11 mouse cellular contexts compared by ENCODE assay signal in genomic region chr17:36113979-36114593, GRCm38 (mm10). TPM values are rescaled to one million over a fixed set of nuclear protein-coding genes. Genes with fewer than 3 reads are reported as not detected.
DNase-seq lines count a peak whose midpoint lies in the region; ATAC-seq and TF ChIP-seq lines count a peak whose summit lies in the region.
"Not testable (repeated sequence)": the region's sequence is repeated elsewhere in the genome, so short reads cannot be mapped to it uniquely, and the experiment has no call there.
"Had no signal": no experiment of that assay in that cellular context is flagged by ENCODE, and none has a peak within 500 bp of the region (broad histone marks: within the 10 kb centered on the region; RNA-seq: fewer than 3 reads in every experiment).

No protein-coding gene starts in this region.

- not testable (repeated sequence) for H3K9ac ChIP-seq in ES-Bruce4 (ENCODE audit: low read depth, poor library complexity, severe bottlenecking); lung, embryonic 16.5 days (ENCODE audit: low read length); neural tube, embryonic 13.5 days

- ATAC-seq in hematopoietic stem cell, adult 5-6 weeks (replicated peaks in 1 of 2; ENCODE audit: insufficient read depth in 1 of 2, low FRiP score in 2 of 2, low TSS enrichment in 1 of 2, low read depth in 1 of 2, poor library complexity in 2 of 2, severe bottlenecking in 2 of 2) = peak; percentile 59 to 67; a peak in 3 of 4 replicates
- peak; percentile 62; the same call in 1 of the 2 replicates for ATAC-seq in lung, embryonic 16.5 days (ENCODE audit: low read depth)
- ATAC-seq in neural tube, embryonic 13.5 days (ENCODE audit: low read depth) = peak; percentile 51; the same call in 1 of the 2 replicates

- not testable (repeated sequence) for H3K4me3 ChIP-seq in ES-Bruce4 (ENCODE audit: low read depth, low read length); embryonic fibroblast, embryonic 13.5 days (ENCODE audit: insufficient read depth, low read length); lung, embryonic 16.5 days (ENCODE audit: low read length); neural tube, embryonic 13.5 days

- not testable (repeated sequence) for H3K27ac ChIP-seq in ES-Bruce4 (ENCODE audit: insufficient read depth, low read length); embryonic fibroblast, embryonic 13.5 days (ENCODE audit: insufficient read depth, low read length); lung, embryonic 16.5 days (ENCODE audit: low read length); neural tube, embryonic 13.5 days (replicated peaks)

- not testable (repeated sequence) for H3K36me3 ChIP-seq in ES-Bruce4 (ENCODE audit: control insufficient read depth, insufficient read depth, low read length, poor library complexity, severe bottlenecking); lung, embryonic 16.5 days (ENCODE audit: control insufficient read depth, insufficient read depth, low read length); neural tube, embryonic 13.5 days

- TF ChIP-seq CTCF in ES-Bruce4 (IDR thresholded peaks at IDR 0.05; ENCODE audit: low read depth, low read length) = peak; percentile 32
- peak; percentile 35; the same call in 1 of the 2 replicates for TF ChIP-seq CTCF in brain, embryonic 14.5 days (IDR thresholded peaks at IDR 0.05; ENCODE audit: borderline replicate concordance, extremely low read depth, insufficient read depth, insufficient read length)
- TF ChIP-seq CTCF in embryonic fibroblast, embryonic 13.5 days (IDR thresholded peaks at IDR 0.05; ENCODE audit: borderline replicate concordance, insufficient read depth, low read length) = peak; percentile 24; the same call in 1 of the 2 replicates

- not testable (repeated sequence) for H3K9me3 ChIP-seq in ES-Bruce4 (replicated peaks; ENCODE audit: control insufficient read depth, insufficient read depth, low read length, poor library complexity, severe bottlenecking); lung, embryonic 16.5 days (ENCODE audit: control insufficient read depth, low read length); neural tube, embryonic 13.5 days

- peak; percentile 76 for DNase-seq in brain, embryonic 14.5 days (ENCODE audit: low read depth)
- peak; percentile 35 to 65 for DNase-seq in kidney, postnatal 36 days
- peak; percentile 72 for DNase-seq in thymus, postnatal 0 days (ENCODE audit: low spot score)

- not testable (repeated sequence) for H3K27me3 ChIP-seq in ES-Bruce4 (ENCODE audit: control insufficient read depth, insufficient read depth, low read length, poor library complexity, severe bottlenecking)
- peaks cover 12% of the 10 kb centered on the region; the same call in 1 of the 2 replicates for H3K27me3 ChIP-seq in lung, embryonic 16.5 days (ENCODE audit: control insufficient read depth, insufficient read depth, low read depth, low read length)
- peaks cover 40% of the 10 kb centered on the region for H3K27me3 ChIP-seq in neural tube, embryonic 13.5 days

- WGBS in lung, embryonic 16.5 days = 16% methylated on average over 6 of the region's 6 CpGs
- WGBS in neural tube, embryonic 13.5 days = 19% methylated on average over 6 of the region's 6 CpGs

- H3K4me2 ChIP-seq in lung, embryonic 16.5 days (ENCODE audit: low read depth, low read length); neural tube, embryonic 13.5 days: not testable (repeated sequence)

- not testable (repeated sequence) for H3K4me1 ChIP-seq in ES-Bruce4 (ENCODE audit: control insufficient read depth, insufficient read depth, low read length); embryonic fibroblast, embryonic 13.5 days (ENCODE audit: control insufficient read depth, insufficient read depth, low read length); lung, embryonic 16.5 days (replicated peaks; ENCODE audit: control insufficient read depth, insufficient read depth, low read length)
- H3K4me1 ChIP-seq in neural tube, embryonic 13.5 days (replicated peaks) = peaks cover 13% of the 10 kb centered on the region

- TF ChIP-seq POLR2A in ES-Bruce4 (IDR thresholded peaks at IDR 0.05; ENCODE audit: insufficient read depth, low read length); brain, embryonic 14.5 days (IDR thresholded peaks at IDR 0.05; ENCODE audit: borderline replicate concordance, extremely low read depth, insufficient read depth, insufficient read length, poor library complexity, severe bottlenecking); embryonic fibroblast, embryonic 13.5 days (IDR thresholded peaks at IDR 0.05; ENCODE audit: low read depth, low read length): not testable (repeated sequence)

- not testable (repeated sequence) for TF ChIP-seq EP300 in ES-Bruce4 (IDR thresholded peaks at IDR 0.05; ENCODE audit: insufficient read depth, low read depth, low read length)

RNA-seq across cellular contexts. Expression of gene Gm19684, which starts 7.4 kb away (rescaled TPM):
- polyA plus RNA-seq in ES-Bruce4 (2011; ENCODE audit: insufficient read depth, insufficient read length, low read depth, missing spikeins) = 0.41 TPM in 1 of 2 replicates, not detected in the other
- polyA plus RNA-seq in brain, embryonic 14.5 days (2012; rRNA removed) = not detected in 2 replicates
- not detected in 2 replicates for polyA plus RNA-seq in embryonic fibroblast, embryonic 13.5 days (2011; ENCODE audit: insufficient read length, low read depth, missing spikeins)
- total RNA-seq in hematopoietic stem cell, adult 5-6 weeks (2017) = 0.56 TPM in 1 of 2 replicates, not detected in the other
- polyA plus RNA-seq in lung, embryonic 16.5 days (2015; fragmentation: Nextera tagmentation; extraction: Ambion mirVana) = not detected in 2 replicates
- not detected in 2 replicates for polyA plus RNA-seq in neural tube, embryonic 13.5 days (2015; fragmentation: Nextera tagmentation; extraction: Ambion mirVana)
- 0.48 and 0.57 TPM in 2 replicates for polyA plus RNA-seq in thymus, postnatal 0 days (2015; fragmentation: Nextera tagmentation; extraction: Ambion mirVana)
- total RNA-seq: heart, postnatal 25 days; left cerebral cortex, postnatal 36 days had no signal

RNA-seq across cellular contexts. Expression of gene Gm7030, which starts 15.1 kb away (rescaled TPM):
- 0.81 and 1.4 TPM in 2 replicates for polyA plus RNA-seq in ES-Bruce4 (2011; ENCODE audit: insufficient read depth, insufficient read length, low read depth, missing spikeins)
- not detected in 2 replicates for polyA plus RNA-seq in brain, embryonic 14.5 days (2012; rRNA removed)
- polyA plus RNA-seq in embryonic fibroblast, embryonic 13.5 days (2011; ENCODE audit: insufficient read length, low read depth, missing spikeins) = not detected in 2 replicates
- total RNA-seq in hematopoietic stem cell, adult 5-6 weeks (2017) = not detected in 2 replicates
- not detected in 2 replicates for polyA plus RNA-seq in lung, embryonic 16.5 days (2015; fragmentation: Nextera tagmentation; extraction: Ambion mirVana)
- not detected in 2 replicates for polyA plus RNA-seq in neural tube, embryonic 13.5 days (2015; fragmentation: Nextera tagmentation; extraction: Ambion mirVana)
- 0.45 and 0.99 TPM in 2 replicates for polyA plus RNA-seq in thymus, postnatal 0 days (2015; fragmentation: Nextera tagmentation; extraction: Ambion mirVana)
- total RNA-seq: heart, postnatal 25 days; left cerebral cortex, postnatal 36 days had no signal
- polyA plus RNA-seq: frontal cortex, adult 2 months had no signal

RNA-seq across cellular contexts. Expression of gene Gm8909, which starts 54.3 kb away (rescaled TPM):
- 13.5 and 17.5 TPM in 2 replicates for polyA plus RNA-seq in ES-Bruce4 (2011; ENCODE audit: insufficient read depth, insufficient read length, low read depth, missing spikeins)
- polyA plus RNA-seq in brain, embryonic 14.5 days (2012; rRNA removed) = 0.16 TPM in 1 of 2 replicates, not detected in the other
- not detected in 2 replicates for polyA plus RNA-seq in embryonic fibroblast, embryonic 13.5 days (2011; ENCODE audit: insufficient read length, low read depth, missing spikeins)
- total RNA-seq in hematopoietic stem cell, adult 5-6 weeks (2017) = not detected in 2 replicates
- 24.5 and 27.5 TPM in 2 replicates for polyA plus RNA-seq in lung, embryonic 16.5 days (2015; fragmentation: Nextera tagmentation; extraction: Ambion mirVana)
- polyA plus RNA-seq in neural tube, embryonic 13.5 days (2015; fragmentation: Nextera tagmentation; extraction: Ambion mirVana) = not detected in 2 replicates
- polyA plus RNA-seq in thymus, postnatal 0 days (2015; fragmentation: Nextera tagmentation; extraction: Ambion mirVana) = 13.7 and 15.3 TPM in 2 replicates
- total RNA-seq: heart, postnatal 25 days; left cerebral cortex, postnatal 36 days had no signal
- polyA plus RNA-seq: frontal cortex, adult 2 months had no signal

RNA-seq across cellular contexts. Expression of gene Gm11127, which starts 55.9 kb away (rescaled TPM):
- polyA plus RNA-seq in ES-Bruce4 (2011; ENCODE audit: insufficient read depth, insufficient read length, low read depth, missing spikeins) = not detected in 2 replicates
- 0.06 TPM in 1 of 2 replicates, not detected in the other for polyA plus RNA-seq in brain, embryonic 14.5 days (2012; rRNA removed)
- not detected in 2 replicates for polyA plus RNA-seq in embryonic fibroblast, embryonic 13.5 days (2011; ENCODE audit: insufficient read length, low read depth, missing spikeins)
- total RNA-seq in hematopoietic stem cell, adult 5-6 weeks (2017) = not detected in 2 replicates
- not detected in 2 replicates for polyA plus RNA-seq in lung, embryonic 16.5 days (2015; fragmentation: Nextera tagmentation; extraction: Ambion mirVana)
- not detected in 2 replicates for polyA plus RNA-seq in neural tube, embryonic 13.5 days (2015; fragmentation: Nextera tagmentation; extraction: Ambion mirVana)
- polyA plus RNA-seq in thymus, postnatal 0 days (2015; fragmentation: Nextera tagmentation; extraction: Ambion mirVana) = 0.96 and 1.3 TPM in 2 replicates
